Mouse (Mus musculus): Measurements from ENCODE around the gene Taar3.

GRCm38 (mm10) chr10:23959071-23959470 lies 9.7 kb downstream of the Taar3 start:
- TF ChIP-seq CTCF (IDR thresholded peaks at IDR 0.05; ENCODE audit: borderline replicate concordance, insufficient read depth, low read depth, low read length) (no peak), POLR2A (IDR thresholded peaks at IDR 0.05; ENCODE audit: borderline replicate concordance, insufficient read depth, low read length) (no peak)
